Mouse (Mus musculus) forebrain, embryonic 16.5 days (tissue): Measurements from ENCODE around the gene Coasy. TPM values are rescaled to one million over a fixed set of nuclear protein-coding genes. Genes with fewer than 3 reads are reported as not detected.

Experiments
- ATAC-seq: fragments of 200-750 bp; cut with Nextera tagmentation; 2 replicates; pipeline ENCODE4 v1.8.0; 2017; ENCODE audit warnings: mild to moderate bottlenecking, moderate library complexity
- H3K27ac ChIP-seq: fragments of 300-500 bp; sonication (generic); 2 replicates; pipeline ENCODE4 v1.5.1; 2014; ENCODE audit warnings: low read length, control low read depth
- H3K27me3 ChIP-seq: fragments of 300-500 bp; sonication (generic); replicated peaks from 2 replicates; pipeline ENCODE4 v1.6.1; 2014; ENCODE audit warnings: low read length; ENCODE audit not compliant: control insufficient read depth, insufficient read depth
- H3K36me3 ChIP-seq: fragments of 300-500 bp; sonication (generic); 2 replicates; pipeline ENCODE4 v1.6.1; 2014; ENCODE audit not compliant: control insufficient read depth, insufficient read depth
- H3K4me1 ChIP-seq: fragments of 300-500 bp; sonication (generic); replicated peaks from 2 replicates; pipeline ENCODE4 v1.6.1; 2014; ENCODE audit warnings: low read length; ENCODE audit not compliant: control insufficient read depth, insufficient read depth
- H3K4me2 ChIP-seq: fragments of 300-500 bp; sonication (generic); 2 replicates; pipeline ENCODE4 v1.6.1; 2014; ENCODE audit warnings: mild to moderate bottlenecking, low read length, control low read depth
- H3K4me3 ChIP-seq: fragments of 300-500 bp; sonication (generic); replicated peaks from 2 replicates; pipeline ENCODE4 v1.5.1; 2014; ENCODE audit warnings: mild to moderate bottlenecking, low read length, control low read depth
- H3K9ac ChIP-seq: fragments of 300-500 bp; sonication (generic); replicated peaks from 2 replicates; pipeline ENCODE4 v1.6.1; 2014; ENCODE audit warnings: low read depth, low read length, control low read depth
- H3K9me3 ChIP-seq: fragments of 300-500 bp; sonication (generic); 2 replicates; pipeline ENCODE4 v1.6.1; 2016; ENCODE audit warnings: low read length; ENCODE audit not compliant: control insufficient read depth
- WGBS: fragments of 180-500 bp; shearing (Covaris S2); extraction: QIAGEN DNeasy Blood & Tissue Kit; methylation state at CpG from one replicate; pipeline ENCODE4 v1.1.7; 2014; 5-methylcytosine and 5-hydroxymethylcytosine counted together
- polyA plus RNA-seq: library from polyadenylated mRNA; unstranded; fragments of >200 nt; fragmentation: Nextera tagmentation; extraction: Ambion mirVana; gene quantifications from 2 replicates; pipeline ENCODE4 v1.2.1, GENCODE M21; 2015

Coasy gene
- polyA plus RNA-seq, 1 experiment from 2014 or later = 48.1 TPM

DNA sequence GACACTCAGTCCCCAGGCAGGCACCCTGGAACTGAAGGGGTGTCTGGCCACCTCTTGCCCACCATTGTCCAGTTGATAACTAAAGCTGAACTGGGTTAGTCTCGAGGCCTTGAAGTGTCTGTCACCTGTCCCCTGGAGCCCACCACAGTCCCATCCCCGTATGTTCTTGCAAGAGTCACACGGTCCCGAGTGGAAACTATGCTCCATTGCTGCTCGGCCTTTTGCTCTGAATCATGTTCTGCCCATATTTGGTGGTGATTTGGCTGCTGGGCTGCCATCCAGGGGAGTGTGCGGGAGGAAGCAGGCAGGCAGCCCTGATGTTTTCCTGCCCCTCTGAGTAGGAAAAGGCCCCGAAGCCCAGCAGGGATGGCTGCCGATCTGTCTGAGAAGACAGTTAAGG, 22.2 kb upstream of the Coasy start:
- Histone ChIP-seq H3K4me1 (peaks cover 3% of the 10 kb centered on the region; the same call in 1 of the 2 replicates), H3K4me3 (no peak overlapping the region), H3K4me2 (no peak overlapping the region), H3K36me3 (peaks cover 13% of the 10 kb centered on the region), H3K9me3 (no peaks in the 10 kb centered on the region), H3K27me3 (no peaks in the 10 kb centered on the region), H3K27ac (peak overlapping the region; percentile 24; the same call in 1 of the 2 replicates), H3K9ac (no peak overlapping the region)
- ATAC-seq = no peak
- 78% methylated on average over 8 of the region's 8 CpGs for WGBS

DNA sequence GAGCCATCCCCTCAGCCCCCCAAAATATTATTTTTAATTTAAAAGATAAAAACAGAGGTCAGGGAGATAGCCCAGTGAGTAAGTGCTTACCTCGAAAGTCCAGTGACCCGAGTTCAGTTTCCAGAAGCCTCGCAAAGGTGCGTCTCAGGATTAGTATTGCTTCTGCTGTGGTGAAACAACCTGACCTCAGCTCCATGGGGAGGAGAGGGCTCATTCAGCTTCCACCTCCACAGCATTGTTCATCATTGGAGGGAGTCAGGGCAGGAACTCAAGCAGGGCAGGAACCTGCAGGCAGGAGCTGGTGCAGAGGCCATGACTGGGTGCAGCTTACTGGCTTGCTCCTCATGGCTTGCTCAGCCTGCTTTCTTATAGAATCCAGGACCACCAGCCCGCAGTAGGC, 21.3 kb upstream of the Coasy start:
- no peak overlapping the region for H3K4me3 ChIP-seq
- H3K9ac ChIP-seq = no peak overlapping the region
- no peak overlapping the region for H3K27ac ChIP-seq
- peaks cover 10% of the 10 kb centered on the region for H3K36me3 ChIP-seq
- ATAC-seq = no peak
- no peak overlapping the region for H3K4me2 ChIP-seq
- no peaks in the 10 kb centered on the region for H3K27me3 ChIP-seq
- WGBS = 86% methylated on average over 5 of the region's 5 CpGs
- no peaks in the 10 kb centered on the region for H3K9me3 ChIP-seq
- H3K4me1 ChIP-seq = peaks cover 3% of the 10 kb centered on the region; the same call in 1 of the 2 replicates

DNA sequence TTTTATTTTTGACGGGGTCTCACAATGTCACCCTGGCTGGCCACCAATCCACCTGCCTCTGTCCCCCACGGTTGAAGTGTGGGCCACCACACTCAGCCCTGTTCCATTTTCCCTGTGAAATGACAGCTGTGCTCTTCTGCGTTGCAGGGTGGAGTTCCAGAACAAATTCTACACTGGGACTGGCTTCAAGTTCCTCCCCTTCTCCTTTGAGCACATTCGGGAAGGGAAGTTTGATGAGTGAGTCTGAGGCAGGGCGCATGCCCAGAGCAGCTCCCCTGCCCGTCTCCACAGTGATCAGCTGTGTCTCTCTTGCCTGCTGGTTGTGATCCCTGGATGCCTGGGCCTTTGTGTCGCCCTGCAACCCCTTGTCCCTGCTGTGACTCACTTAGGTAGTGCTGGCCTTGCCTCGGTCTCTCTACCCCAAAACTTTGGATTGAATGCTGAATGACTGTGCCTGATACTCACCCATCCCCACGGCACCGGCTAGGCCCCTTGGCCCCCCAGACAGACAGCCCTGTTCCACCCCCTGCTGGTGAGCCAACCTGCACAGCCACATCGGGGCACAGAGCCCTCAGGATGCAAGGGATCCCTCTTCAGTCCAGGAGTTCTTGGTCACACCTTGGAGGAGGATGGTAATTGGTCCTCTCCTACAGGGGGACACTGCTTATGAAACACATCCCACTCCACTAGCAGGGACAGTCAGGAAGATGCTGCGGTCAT, 20.0 kb upstream of the Coasy start:
- no peak for ATAC-seq
- Histone ChIP-seq H3K27me3 (no peaks in the 10 kb centered on the region), H3K9ac (no peak overlapping the region), H3K36me3 (peaks cover 10% of the 10 kb centered on the region), H3K4me2 (no peak overlapping the region), H3K4me3 (no peak overlapping the region), H3K27ac (no peak overlapping the region), H3K4me1 (peaks cover 11% of the 10 kb centered on the region), H3K9me3 (no peaks in the 10 kb centered on the region)
- 77% methylated on average over 12 of the region's 12 CpGs for WGBS

DNA sequence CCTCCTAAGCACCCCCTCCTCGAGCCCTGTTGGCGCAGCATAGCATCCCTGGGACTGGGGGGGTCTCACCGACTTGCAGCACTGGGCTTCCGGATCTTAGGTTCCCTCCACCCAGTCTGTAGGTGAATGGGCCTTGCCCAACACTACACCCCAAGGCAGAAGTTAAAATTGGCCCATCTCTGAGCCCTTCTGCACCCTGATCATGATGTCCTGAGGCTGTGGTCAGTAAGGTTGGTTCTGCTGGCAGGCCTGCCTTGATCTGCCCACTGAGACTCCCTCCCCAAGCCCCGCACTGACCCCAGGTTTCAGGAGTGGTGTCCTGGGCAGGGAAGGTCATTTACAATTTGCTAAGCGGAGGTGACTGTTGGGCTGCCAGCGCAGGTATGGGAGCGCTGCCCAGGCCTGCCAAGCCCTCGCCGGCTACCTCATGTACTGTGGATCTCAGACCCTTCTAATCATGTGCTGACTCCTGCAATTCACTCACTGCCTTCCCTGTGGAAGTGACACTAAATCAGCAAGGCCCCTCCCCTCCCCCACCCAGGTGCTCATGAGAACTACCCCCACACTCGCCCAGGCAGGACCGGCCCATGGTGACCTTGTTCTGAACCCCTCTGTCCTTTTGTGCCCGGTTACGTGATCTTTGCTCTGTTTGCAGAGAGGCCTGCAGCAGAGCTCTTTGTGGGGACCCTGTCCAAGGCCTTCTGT, 19.2 kb upstream of the Coasy start:
- Histone ChIP-seq H3K9me3 (no peaks in the 10 kb centered on the region), H3K27me3 (no peaks in the 10 kb centered on the region), H3K4me2 (no peak overlapping the region), H3K4me1 (peaks cover 11% of the 10 kb centered on the region), H3K9ac (no peak overlapping the region), H3K4me3 (no peak overlapping the region), H3K27ac (no peak overlapping the region), H3K36me3 (peaks cover 10% of the 10 kb centered on the region)
- 82% methylated on average over 14 of the region's 14 CpGs for WGBS
- ATAC-seq = no peak

DNA sequence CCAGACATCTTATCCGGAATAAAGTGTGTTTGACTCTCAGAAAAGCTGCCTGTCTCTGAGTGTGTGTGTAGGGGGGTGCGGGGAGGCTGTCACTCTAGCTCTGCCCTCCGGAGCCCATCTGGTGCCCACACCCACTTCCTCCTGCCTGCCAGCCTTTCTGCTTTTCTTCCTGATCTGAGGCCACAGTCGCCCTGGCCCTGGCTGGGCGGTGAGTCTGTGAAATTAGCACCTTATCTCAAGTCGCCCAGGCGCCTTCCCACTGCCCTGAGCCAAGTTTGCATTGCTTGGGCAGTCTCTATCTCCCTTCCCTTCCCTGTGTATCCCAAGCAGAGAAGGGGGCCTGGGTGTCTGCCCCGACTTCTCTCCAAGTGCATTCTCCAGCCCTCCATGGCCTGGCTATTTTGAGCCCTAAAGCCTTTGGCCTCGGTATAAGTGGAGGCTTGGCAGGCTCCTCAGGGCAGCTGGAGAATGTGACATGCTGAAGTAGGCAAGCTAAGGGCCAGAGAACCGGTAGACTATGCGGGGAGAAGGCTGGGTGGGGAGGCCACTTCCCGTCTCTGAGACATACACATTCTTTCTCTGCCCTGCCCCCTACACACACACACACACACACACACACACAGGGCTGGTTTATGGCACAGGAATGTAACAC, 18.6 kb upstream of the Coasy start:
- Histone ChIP-seq H3K4me1 (peaks cover 11% of the 10 kb centered on the region), H3K9me3 (no peaks in the 10 kb centered on the region), H3K9ac (no peak overlapping the region), H3K27me3 (no peaks in the 10 kb centered on the region), H3K27ac (peak overlapping the region; percentile 53), H3K36me3 (peaks cover 7% of the 10 kb centered on the region), H3K4me3 (no peak overlapping the region), H3K4me2 (no peak overlapping the region)
- 57% methylated on average over 12 of the region's 12 CpGs for WGBS
- peak; percentile 42; the same call in 1 of the 2 replicates for ATAC-seq

DNA sequence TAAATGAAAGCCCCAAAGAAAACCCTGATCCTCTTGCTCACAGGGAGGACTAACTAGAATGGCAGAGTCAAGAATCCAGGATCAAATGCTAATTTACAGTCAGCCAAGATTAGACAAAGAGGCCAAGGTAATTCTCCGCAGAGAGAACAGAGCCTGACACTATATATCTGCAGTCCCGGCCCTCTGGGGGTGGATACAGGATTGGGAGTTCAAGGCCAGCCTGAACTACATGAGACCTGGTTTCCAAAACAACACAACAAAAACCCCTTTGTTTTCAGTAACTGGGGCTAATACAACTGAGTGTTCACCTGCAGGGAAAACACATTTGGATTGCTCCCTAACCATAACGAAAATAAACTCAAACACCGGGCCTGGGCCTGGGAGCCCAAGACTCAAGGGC, 17.9 kb upstream of the Coasy start:
- H3K9ac ChIP-seq = no peak overlapping the region
- H3K36me3 ChIP-seq = peaks cover 6% of the 10 kb centered on the region; the same call in 1 of the 2 replicates
- H3K4me1 ChIP-seq = peaks cover 15% of the 10 kb centered on the region
- H3K9me3 ChIP-seq = no peaks in the 10 kb centered on the region
- H3K27ac ChIP-seq = no peak overlapping the region
- H3K4me3 ChIP-seq = no peak overlapping the region
- ATAC-seq = no peak
- H3K27me3 ChIP-seq = no peaks in the 10 kb centered on the region
- 81% methylated on average over 4 of the region's 4 CpGs for WGBS
- no peak overlapping the region for H3K4me2 ChIP-seq

DNA sequence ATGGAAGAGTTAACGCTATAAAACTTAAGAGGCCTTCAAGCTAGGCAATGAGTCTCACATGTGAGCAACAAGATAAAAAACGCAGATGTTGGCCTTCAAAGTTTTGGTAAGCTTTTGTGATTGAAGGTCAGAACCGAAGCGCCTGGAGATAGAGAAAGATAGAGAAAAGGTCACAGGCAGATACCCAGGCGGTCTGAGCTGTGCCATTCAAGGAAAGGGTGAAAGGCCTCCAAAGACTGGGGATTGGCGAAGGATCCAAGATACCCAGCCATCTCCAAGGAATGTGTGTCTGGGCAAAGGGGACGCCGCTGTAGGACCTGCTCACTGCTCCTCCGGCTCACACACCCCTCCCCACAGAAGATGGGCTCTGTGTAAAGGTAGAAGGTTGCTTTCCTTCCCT, 17.4 kb upstream of the Coasy start:
- H3K9ac ChIP-seq = no peak overlapping the region
- no peak overlapping the region for H3K27ac ChIP-seq
- peaks cover 17% of the 10 kb centered on the region for H3K4me1 ChIP-seq
- H3K9me3 ChIP-seq = no peaks in the 10 kb centered on the region
- H3K4me2 ChIP-seq = no peak overlapping the region
- no peak overlapping the region for H3K4me3 ChIP-seq
- no peaks in the 10 kb centered on the region for H3K27me3 ChIP-seq
- peaks cover 6% of the 10 kb centered on the region; the same call in 1 of the 2 replicates for H3K36me3 ChIP-seq
- no peak for ATAC-seq
- 93% methylated on average over 9 of the region's 9 CpGs for WGBS

DNA sequence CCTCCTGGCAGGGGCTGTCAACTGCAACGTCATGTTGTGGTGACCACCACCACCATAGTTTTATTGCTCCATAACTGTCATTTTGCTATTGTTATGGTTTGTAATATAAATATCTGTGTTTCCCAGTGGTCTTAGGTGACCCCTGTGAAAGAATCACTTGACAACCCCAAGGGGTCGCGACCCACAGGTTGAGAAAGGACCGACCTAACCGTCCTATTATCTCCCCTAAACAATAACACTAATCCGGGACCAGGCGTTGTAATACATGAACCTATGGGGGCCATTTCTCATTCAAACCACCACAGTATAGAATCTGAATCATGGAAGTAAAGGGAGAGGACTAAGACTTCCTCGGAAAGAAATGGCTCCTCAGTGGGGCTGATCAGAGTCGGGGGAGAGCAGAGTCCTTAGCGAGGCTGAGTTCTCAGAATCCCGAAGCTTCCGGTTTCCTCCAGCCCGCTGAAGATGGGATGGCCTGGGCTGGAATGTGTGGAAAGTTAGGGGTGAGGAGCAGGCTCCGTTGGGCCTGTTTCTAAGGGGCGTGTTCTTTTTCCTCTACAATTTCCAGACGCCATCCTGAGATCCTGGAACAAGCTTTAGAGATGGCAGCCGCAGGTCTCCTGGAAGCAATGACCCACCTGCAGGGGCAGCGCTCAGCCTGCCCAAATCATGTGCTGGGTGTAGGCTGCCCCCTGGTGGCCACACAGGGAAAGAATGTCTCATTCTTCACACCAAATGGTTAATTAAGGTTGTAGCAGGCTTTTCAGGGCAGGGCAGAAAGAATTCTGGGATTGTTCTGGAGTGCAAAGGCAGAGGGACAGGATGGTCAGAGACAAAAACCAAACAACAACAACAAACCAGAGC, 15.6 kb upstream of the Coasy start:
- WGBS = 16% methylated on average over 18 of the region's 18 CpGs
- peak overlapping the region; percentile 17 for H3K4me3 ChIP-seq
- no peaks in the 10 kb centered on the region for H3K9me3 ChIP-seq
- H3K27me3 ChIP-seq = no peaks in the 10 kb centered on the region
- H3K36me3 ChIP-seq = peaks cover 6% of the 10 kb centered on the region; the same call in 1 of the 2 replicates
- peaks cover 25% of the 10 kb centered on the region for H3K4me1 ChIP-seq
- H3K9ac ChIP-seq = peak overlapping the region; percentile 14; the same call in 1 of the 2 replicates
- no peak overlapping the region for H3K27ac ChIP-seq
- H3K4me2 ChIP-seq = peak overlapping the region; percentile 48
- peak; percentile 29 for ATAC-seq
